Mouse (Mus musculus) CH12.LX (cell line): ENCODE measurements around the gene Tmprss6. TPM values are rescaled to one million over a fixed set of nuclear protein-coding genes. Genes with fewer than 3 reads are reported as not detected.

Experiments
- DNase-seq: peaks from one replicate; pipeline ENCODE4 v3.0.0-alpha.2; 2013; ENCODE audit errors: extremely low read depth
- H3K27ac ChIP-seq: 2 replicates; pipeline ENCODE4 v1.5.1; 2012; ENCODE audit warnings: low read depth, mild to moderate bottlenecking, control low read depth, moderate library complexity; ENCODE audit not compliant: insufficient read depth
- H3K27me3 ChIP-seq: replicated peaks from 2 replicates; pipeline ENCODE3; 2012; ENCODE audit warnings: inconsistent platforms
- H3K36me3 ChIP-seq, 2 experiments: replicated peaks in 1 of 2; 2 replicates each; pipeline versions ENCODE3 to v1.6.1; 2012; ENCODE audit warnings: inconsistent platforms in 1 of 2, low read length in 1 of 2, mild to moderate bottlenecking in 1 of 2, mixed read lengths in 1 of 2, moderate library complexity in 1 of 2; ENCODE audit not compliant: control insufficient read depth in 1 of 2, insufficient read depth in 1 of 2
- H3K4me1 ChIP-seq, 2 experiments: 2 replicates each; pipeline ENCODE4 v1.6.1; 2012; ENCODE audit warnings: inconsistent platforms in 1 of 2, moderate library complexity in 1 of 2; ENCODE audit not compliant: insufficient read depth in 2 of 2, control insufficient read depth in 1 of 2
- H3K4me2 ChIP-seq: 2 replicates; pipeline ENCODE4 v1.6.1; 2012; ENCODE audit warnings: low read depth, mild to moderate bottlenecking, control low read depth; ENCODE audit not compliant: poor library complexity, insufficient read depth, severe bottlenecking
- H3K4me3 ChIP-seq, 3 experiments: fragments of 150-350 bp in 1 of 3; sonication (generic) in 1 of 3; replicated peaks in 1 of 3; 2 replicates each; pipeline versions ENCODE3 to v1.5.1; 2011 to 2012; ENCODE audit warnings: low read depth in 2 of 3, low read length in 2 of 3, mild to moderate bottlenecking in 2 of 3, moderate library complexity in 2 of 3, control low read depth in 1 of 3, improper control_type of control experiment in 1 of 3, inconsistent platforms in 1 of 3, mixed read lengths in 1 of 3; ENCODE audit not compliant: poor library complexity in 1 of 3
- H3K79me2 ChIP-seq: replicated peaks from 2 replicates; pipeline ENCODE4 v1.6.1; 2012; ENCODE audit warnings: mild to moderate bottlenecking, moderate library complexity; ENCODE audit not compliant: control insufficient read depth, poor library complexity, insufficient read depth, severe bottlenecking; ENCODE audit errors: extremely low read depth
- H3K9ac ChIP-seq: 2 replicates; pipeline ENCODE4 v1.6.1; 2012; ENCODE audit warnings: low read depth, mild to moderate bottlenecking, control low read depth, moderate library complexity; ENCODE audit not compliant: insufficient read depth
- H3K9me3 ChIP-seq: replicated peaks from 2 replicates; pipeline ENCODE3; 2012; ENCODE audit warnings: low read length, inconsistent platforms, mixed read lengths
- BHLHE40 ChIP-seq: IDR thresholded peaks from 2 replicates; pipeline ENCODE4 v1.6.1; 2011; ENCODE audit warnings: mild to moderate bottlenecking, low read depth, low read length, improper control_type of control experiment
- CHD1 ChIP-seq: IDR thresholded peaks from 2 replicates; pipeline ENCODE4 v1.6.1; 2012; ENCODE audit warnings: low read depth, low read length, improper control_type of control experiment, inconsistent platforms
- CHD2 ChIP-seq: IDR thresholded peaks from 2 replicates; pipeline ENCODE4 v1.6.1; 2011; ENCODE audit warnings: low read length, improper control_type of control experiment
- ETS1 ChIP-seq: conservative IDR thresholded peaks from 2 replicates; pipeline ENCODE4 v1.6.1; 2012; ENCODE audit warnings: low read depth, mild to moderate bottlenecking, inconsistent platforms, low read length, improper control_type of control experiment, moderate library complexity
- GABPA ChIP-seq: IDR thresholded peaks from 2 replicates; pipeline ENCODE4 v1.6.1; 2012; ENCODE audit warnings: low read depth, low read length, improper control_type of control experiment, inconsistent platforms; ENCODE audit not compliant: insufficient replicate concordance
- JUN ChIP-seq: IDR thresholded peaks from 2 replicates; pipeline ENCODE4 v1.6.1; 2011; ENCODE audit warnings: low read depth, mild to moderate bottlenecking, low read length, improper control_type of control experiment, moderate library complexity; ENCODE audit not compliant: insufficient read depth
- KAT2A ChIP-seq: IDR thresholded peaks from 2 replicates; pipeline ENCODE4 v1.6.1; 2012; ENCODE audit warnings: low read length, improper control_type of control experiment, inconsistent platforms; ENCODE audit not compliant: insufficient replicate concordance
- MXI1 ChIP-seq: IDR thresholded peaks from 2 replicates; pipeline ENCODE4 v1.6.1; 2011; ENCODE audit warnings: mild to moderate bottlenecking, low read depth, low read length, improper control_type of control experiment
- RAD21 ChIP-seq: IDR thresholded peaks from 2 replicates; pipeline ENCODE4 v1.6.1; 2011; ENCODE audit warnings: low read depth, mild to moderate bottlenecking, low read length, improper control_type of control experiment, moderate library complexity
- RCOR1 ChIP-seq: conservative IDR thresholded peaks from 2 replicates; pipeline ENCODE4 v1.6.1; 2012; ENCODE audit warnings: low read depth, mild to moderate bottlenecking, inconsistent platforms, low read length, improper control_type of control experiment
- TCF12 ChIP-seq: IDR thresholded peaks from 2 replicates; pipeline ENCODE4 v1.6.1; 2014; ENCODE audit warnings: low read depth, mild to moderate bottlenecking, inconsistent platforms, low read length, improper control_type of control experiment
- USF1 ChIP-seq: IDR thresholded peaks from 2 replicates; pipeline ENCODE4 v1.6.1; 2014; ENCODE audit warnings: low read depth, mild to moderate bottlenecking, inconsistent platforms, low read length, improper control_type of control experiment
- USF2 ChIP-seq: conservative IDR thresholded peaks from 2 replicates; pipeline ENCODE4 v1.6.1; 2011; ENCODE audit warnings: low read depth, low read length, improper control_type of control experiment
- ZMIZ1 ChIP-seq: IDR thresholded peaks from 2 replicates; pipeline ENCODE4 v1.6.1; 2012; ENCODE audit warnings: low read depth, mild to moderate bottlenecking, inconsistent platforms, low read length, improper control_type of control experiment
- dilution Hi-C: fragments of 300-500 bp; cut with MboI; formaldehyde crosslinking; loops from 2 replicates; pipeline ENCODE4 v1.14.3; 2020; ENCODE audit warnings: low sequenced_read_pairs; ENCODE audit not compliant: extremely low pct_unique_long_range_greater_than_20kb, extremely low pct_ligation_motif_present
- in situ Hi-C: fragments of 300-500 bp; cut with MboI; formaldehyde crosslinking; loops from 3 replicates; pipeline ENCODE4 v1.14.3; 2019; ENCODE audit warnings: low sequenced_read_pairs, low pct_ligation_motif_present, low pct_unique_long_range_greater_than_20kb, mixed read lengths
- polyA plus RNA-seq: library from polyadenylated mRNA; unstranded; fragments of >175 nt; gene quantifications from 2 replicates; pipeline ENCODE4 v1.2.1, GENCODE M21; 2012; ENCODE audit warnings: low read depth; ENCODE audit not compliant: insufficient read length
- total RNA-seq, 2 experiments: library from RNA; depleted of rRNA; stranded (reverse); fragments of 300-350 nt in 1 of 2; fragments of >200 nt in 1 of 2; gene quantifications; 2 replicates each; pipeline ENCODE4 v1.2.3; 2012 to 2014

The Tmprss6 gene
- total and polyA plus RNA-seq, 3 experiments = 0.24 to 0.54 (median 0.34) TPM

- Histone ChIP-seq H3K4me1 (peaks cover 3 to 17% of the 10 kb centered on the region in 2 experiments), H3K9ac (no peak overlapping the region), H3K27me3 (peaks cover 24% of the 10 kb centered on the region), H3K4me2 (0 out of 2 replicates have a peak overlapping the region, but pooled peaks have one; percentile 60), H3K79me2 (no peaks in the 10 kb centered on the region), H3K9me3 (no peaks in the 10 kb centered on the region), H3K36me3 (peaks cover 2 to 4% of the 10 kb centered on the region in 2 experiments), H3K27ac (no peak overlapping the region), H3K4me3 (peak overlapping the region in 1 of 3 experiments; percentile 75)
- in situ Hi-C loops = no loop called here
- DNase-seq = no peak
- TF ChIP-seq RCOR1 = no peak
- TF ChIP-seq TCF12 = no peak
- no peak for TF ChIP-seq CHD1
- TF ChIP-seq USF2 = no peak
- TF ChIP-seq CHD2 = no peak
- dilution Hi-C loops = no loop called here
Measured at GRCm38 (mm10) chr15:78405098-78405497, 63.3 kb downstream of the Tmprss6 start.

- dilution Hi-C loops (no loop called here), in situ Hi-C loops (no loop called here)
- Histone ChIP-seq H3K27me3 (peaks cover 33% of the 10 kb centered on the region), H3K4me1 (peaks cover 3 to 17% of the 10 kb centered on the region in 2 experiments), H3K27ac (no peak overlapping the region), H3K9me3 (no peaks in the 10 kb centered on the region), H3K4me3 (no peak overlapping the region), H3K9ac (no peak overlapping the region)
- DNase-seq = no peak
- TF ChIP-seq RAD21 (no peak), CHD1 (no peak), KAT2A (no peak), USF1 (no peak), ETS1 (no peak), BHLHE40 (no peak), GABPA (no peak), ZMIZ1 (no peak), MXI1 (no peak), USF2 (no peak), JUN (no peak)
- TF ChIP-seq, all 38 proteins: peak for 0
- no peaks in the 10 kb centered on the region for H3K79me2 ChIP-seq
- no peaks in the 10 kb centered on the region for H3K36me3 ChIP-seq
- H3K4me2 ChIP-seq = no peak overlapping the region
Measured at GRCm38 (mm10) chr15:78403896-78404295, 64.5 kb downstream of the Tmprss6 start.
